Mouse (Mus musculus) kidney, adult 2 months (tissue): ENCODE measurements around the gene Dcx.

Source experiments
- CTCF ChIP-seq: fragments of 200-500 bp; conservative IDR thresholded peaks from 2 replicates; pipeline ENCODE4 v1.5.1; 2011; ENCODE audit warnings: low read depth, mild to moderate bottlenecking, control low read depth, low read length, moderate library complexity, mixed read lengths; ENCODE audit not compliant: insufficient read depth, insufficient read length
- POLR2A ChIP-seq: fragments of 200-500 bp; IDR thresholded peaks from one replicate; pipeline ENCODE4 v1.6.1; 2011; ENCODE audit warnings: low read depth, low read length, control low read depth

DNA sequence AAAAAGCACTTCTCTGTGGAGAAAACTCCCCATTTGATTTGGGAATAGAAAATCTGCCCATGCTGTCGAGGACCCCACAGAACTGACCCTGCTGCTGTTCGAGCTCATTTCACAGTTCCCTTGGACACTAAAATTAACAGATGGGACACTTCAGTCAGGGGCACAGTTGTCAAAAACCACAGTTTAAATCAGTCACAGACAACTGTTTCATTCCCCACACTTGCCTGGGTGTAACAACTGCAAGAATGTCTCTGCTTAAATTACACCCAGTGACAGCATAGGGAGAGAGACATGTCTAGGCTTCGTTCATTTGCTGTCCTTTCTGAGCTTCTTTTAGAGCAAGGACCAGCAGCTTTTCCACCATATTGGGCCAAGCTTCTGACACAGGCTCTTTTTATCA is 86.5 kb downstream of the Dcx start:
- no peak for TF ChIP-seq CTCF
- TF ChIP-seq POLR2A = no peak
